Mouse (Mus musculus) ovary, postnatal 10 days (tissue): ENCODE measurements around the gene Astn2.
"Not testable (repeated sequence)": the region's sequence is repeated elsewhere in the genome, so short reads cannot be mapped to it uniquely, and the experiment has no call there.

Source experiments
- DNase-seq: peaks from one replicate; pipeline ENCODE4 v3.0.0; 2022; ENCODE audit warnings: low spot score

Gene Astn2

DNA sequence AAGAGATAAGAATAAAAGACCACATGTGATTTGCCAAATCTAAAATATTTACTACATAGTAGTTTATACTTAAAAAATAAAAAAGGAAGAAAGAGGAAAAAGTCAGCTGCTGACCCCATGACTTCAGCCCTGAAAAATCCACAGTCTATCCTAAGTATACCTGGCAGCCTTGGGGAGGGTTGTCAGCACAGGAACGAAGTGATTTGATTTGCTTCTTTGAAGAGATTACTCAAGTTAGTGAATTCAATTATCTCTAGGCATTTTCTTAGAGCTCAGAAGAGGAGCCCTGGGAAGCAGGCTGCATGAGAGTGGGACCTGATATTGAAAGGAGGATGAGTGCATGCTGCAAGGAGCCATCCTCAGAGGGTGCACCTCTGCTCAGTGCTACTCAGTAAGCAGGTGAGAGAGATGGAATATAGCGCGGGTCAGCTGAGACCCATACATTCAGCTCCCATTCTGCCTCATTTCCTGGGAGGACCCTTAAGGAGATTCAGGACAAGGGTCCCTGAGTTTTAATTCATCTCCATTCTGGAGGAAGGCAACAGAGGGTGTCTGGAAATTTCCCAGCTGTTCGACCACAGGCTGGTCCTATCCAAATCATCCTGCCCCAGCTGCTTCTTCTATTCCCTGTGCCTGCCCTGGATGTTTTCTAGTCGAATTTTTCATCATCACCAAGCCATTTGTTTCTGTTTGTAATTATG is 646.1 kb downstream of the Astn2 start:
- DNase-seq = no peak

DNA sequence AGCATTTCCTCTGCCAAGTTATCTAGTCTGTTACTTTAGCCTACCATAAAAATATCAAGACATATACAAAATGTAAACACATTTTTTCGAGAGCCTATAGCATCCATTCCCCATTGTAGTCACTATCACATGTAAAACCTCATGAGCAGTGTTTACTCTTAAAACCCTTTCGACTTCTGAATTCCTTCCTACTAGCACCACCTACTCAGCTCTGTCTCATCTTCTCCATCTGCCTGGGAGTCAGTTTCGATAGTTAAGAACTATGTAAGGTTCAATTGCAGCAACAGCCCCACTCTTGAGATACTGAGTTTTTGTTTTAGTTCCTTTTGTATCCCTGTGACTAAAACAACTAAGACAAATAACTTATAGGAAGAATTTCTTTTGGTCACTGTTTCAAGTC is 651.5 kb downstream of the Astn2 start:
- DNase-seq = no peak

DNA sequence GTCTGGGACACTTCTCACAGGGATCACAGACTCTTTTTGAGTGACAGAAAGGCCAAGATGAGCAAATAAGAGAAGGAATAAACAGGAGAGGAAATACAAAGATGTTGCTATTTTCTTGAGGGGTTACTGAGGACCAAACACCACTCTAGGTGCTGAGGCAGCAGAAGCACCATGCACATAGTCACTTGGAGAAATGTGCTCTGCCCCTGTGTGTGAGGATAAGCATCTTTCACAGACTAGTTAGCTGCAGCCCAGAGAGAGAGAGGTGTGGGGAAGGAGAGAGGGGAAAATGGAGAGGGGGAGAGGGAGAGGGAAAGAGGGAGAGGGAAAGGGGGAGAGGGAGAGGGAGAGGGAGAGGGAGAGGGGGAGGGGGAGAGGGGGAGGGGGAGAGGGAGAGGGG is 659.6 kb downstream of the Astn2 start:
- DNase-seq = no peak

DNA sequence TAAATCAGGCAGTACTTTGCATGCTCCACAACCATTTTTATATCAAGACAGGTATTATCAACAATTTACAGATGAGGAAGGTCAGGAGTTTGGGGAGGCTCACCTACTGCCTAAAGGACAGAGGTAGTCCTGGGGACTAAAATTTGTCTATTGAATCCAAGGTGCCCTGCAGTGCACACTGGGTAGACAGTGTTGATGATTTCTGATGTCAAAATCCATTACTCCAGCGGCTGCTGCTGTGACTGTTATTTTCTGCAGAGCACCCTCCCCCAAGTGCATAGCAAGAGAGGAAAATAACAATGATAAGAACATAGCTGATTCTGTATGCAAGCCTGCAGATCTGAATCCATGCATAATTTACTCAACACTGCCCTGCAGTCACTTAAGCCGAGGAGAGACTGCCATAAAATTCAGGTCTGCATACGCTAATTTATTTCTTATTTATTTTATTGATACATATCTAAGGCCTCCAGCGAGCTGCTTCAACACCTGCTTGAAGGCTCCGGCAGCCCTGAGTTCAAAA is 660.3 kb downstream of the Astn2 start:
- no peak for DNase-seq

DNA sequence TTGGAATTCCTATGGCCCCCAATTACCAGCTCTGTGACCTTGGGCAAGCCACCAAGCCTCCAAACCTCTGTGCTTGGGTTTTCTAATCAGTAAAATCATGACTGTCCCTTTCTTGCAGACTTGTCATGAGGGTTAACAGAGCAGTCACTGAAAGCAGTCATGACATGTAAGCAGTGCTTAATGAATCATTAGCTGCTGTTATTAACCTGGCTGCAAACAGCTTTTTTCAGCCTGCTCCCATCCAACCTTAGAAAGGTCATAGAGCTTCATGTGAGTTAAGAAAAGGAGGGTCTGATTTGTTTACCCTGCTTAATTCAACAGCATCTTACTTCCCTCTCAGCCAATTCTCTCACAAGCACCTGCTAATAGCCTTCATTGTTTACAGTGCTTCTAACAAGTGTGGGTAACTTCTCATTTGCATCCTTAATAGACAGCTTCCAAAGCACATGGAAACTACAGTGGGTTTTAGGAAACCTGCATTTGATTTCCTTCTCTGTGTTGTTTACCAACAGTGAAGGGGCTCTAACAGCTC is 661.2 kb downstream of the Astn2 start:
- DNase-seq = no peak

DNA sequence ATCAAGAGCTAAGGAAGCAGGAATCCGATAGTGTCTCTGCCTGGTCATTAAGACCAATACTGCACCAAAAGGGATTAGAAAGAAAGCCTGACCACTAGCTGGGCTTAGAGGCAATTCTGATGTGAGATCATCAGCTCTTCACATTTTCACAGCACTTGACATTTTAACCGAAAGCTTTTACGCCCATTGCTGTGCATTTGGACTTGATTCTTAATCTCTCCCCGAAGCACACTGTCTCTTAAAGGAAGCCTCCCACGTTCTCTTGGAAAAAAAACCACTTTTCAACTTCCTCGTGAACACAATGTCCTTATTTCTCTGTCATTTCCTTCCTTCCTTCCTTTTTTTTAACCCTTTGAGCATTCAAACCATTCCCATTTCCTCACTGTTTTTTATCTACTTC is 680.0 kb downstream of the Astn2 start:
- DNase-seq = no peak

DNA sequence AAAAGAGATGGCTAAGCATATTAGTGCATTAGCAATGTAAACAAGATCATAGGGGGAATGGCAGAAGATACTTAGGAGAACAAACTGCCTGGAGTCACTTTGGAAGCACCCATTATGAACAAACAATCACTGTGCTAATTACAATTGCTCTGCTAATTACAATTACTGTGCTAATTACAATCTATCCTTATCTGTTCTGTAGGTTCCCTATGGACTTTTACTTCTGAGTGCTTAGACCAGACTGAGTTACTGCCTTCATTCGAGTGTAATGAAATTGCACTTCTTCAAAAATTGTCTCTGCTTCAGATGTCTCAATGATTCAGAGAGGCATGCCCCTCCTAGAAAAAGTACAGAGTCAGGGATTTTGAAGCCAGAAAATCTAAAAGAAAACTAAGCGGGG is 684.8 kb downstream of the Astn2 start:
- no peak for DNase-seq

DNA sequence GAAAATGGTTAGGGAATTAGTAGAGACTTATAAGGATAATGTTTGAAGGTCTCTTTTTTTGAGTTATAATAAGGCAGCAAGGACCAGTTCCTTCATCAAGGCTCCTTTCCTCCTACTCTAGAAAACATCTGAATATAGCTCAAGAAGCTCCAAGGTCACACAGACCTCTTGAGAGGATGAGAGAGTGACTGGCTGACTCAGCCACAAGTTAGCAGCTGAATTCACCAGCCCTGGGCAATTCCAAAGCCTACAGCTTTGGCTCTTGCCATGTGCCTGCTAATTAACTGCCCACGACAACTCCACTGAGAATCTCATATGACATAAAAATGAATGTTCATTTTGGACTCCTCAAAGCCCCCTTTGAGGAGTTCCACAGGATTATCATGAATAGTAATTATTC is 686.5 kb downstream of the Astn2 start:
- DNase-seq = no peak

DNA sequence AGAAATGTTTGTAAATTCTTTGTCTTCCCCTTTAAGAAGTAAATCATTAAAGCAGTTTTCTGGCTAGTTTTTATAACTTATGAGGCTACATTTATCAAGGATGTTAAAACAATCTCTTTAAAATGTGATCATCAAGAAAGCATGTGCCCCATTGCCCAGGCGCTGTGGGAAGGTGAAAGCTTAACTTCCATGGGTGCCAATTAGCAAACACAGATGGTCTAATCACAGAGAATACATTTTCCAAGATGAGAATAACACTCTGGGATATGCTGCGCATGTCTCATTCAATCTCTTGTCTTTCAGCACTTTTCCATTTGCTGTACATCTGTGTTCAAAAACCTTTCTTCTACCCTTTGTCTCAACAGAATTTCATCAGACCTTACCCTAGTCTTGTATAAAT is 688.3 kb downstream of the Astn2 start:
- no peak for DNase-seq

DNA sequence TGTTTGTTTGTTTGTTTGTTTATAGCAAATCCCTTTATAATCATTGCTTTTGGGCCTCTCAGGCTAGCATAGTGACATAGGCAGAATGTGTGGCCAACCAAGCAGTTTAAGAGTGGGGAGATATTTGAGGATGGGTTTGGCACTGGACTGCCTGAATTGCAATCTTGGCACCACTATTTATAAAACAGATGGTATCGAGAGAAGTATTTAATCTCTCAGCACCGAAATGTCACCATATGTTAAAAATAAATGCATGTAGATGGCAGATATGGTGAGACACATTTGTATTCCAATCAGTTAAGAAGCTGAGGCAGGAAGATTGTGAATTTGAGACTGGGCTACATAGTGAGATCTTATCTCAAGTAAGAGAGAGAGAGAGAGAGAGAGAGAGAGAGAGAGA is 692.7 kb downstream of the Astn2 start:
- DNase-seq = no peak

DNA sequence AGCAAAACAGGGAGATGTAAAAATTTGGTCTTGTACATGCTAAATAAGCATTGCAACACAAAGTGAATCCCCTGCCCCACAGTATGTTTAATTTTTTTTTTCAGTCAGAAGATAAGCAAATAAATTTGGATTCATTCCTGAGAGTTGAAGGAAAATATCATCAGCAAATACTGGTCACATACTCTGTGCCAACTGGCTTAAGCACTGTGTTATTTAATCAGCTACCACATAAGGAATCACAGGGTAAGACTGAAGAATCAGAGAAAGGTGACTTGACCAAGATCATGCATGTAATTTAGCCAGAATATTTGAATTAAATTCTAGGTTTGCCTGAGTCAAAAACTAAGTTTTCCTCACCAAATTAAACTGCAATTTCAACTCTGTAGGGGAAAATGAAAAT is 693.8 kb downstream of the Astn2 start:
- DNase-seq = no peak

DNA sequence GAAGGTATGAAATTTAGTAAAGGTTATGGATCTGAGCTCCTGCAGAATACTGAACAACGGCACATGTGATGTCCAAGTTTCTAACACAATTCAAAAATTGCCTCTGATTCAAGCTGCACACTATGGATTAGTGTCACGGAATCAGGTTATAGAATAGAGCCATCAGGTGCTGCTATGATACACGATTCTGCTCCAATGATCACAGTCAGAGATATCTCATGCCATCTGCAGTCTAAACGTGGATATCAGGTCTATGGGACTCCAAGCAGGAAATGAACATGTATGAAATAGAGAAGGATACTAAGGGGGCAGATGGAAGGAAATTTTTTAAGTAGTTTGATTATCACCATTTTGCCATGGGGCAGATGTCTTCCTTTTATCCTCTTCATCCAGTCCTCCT is 702.6 kb downstream of the Astn2 start:
- DNase-seq = no peak

DNA sequence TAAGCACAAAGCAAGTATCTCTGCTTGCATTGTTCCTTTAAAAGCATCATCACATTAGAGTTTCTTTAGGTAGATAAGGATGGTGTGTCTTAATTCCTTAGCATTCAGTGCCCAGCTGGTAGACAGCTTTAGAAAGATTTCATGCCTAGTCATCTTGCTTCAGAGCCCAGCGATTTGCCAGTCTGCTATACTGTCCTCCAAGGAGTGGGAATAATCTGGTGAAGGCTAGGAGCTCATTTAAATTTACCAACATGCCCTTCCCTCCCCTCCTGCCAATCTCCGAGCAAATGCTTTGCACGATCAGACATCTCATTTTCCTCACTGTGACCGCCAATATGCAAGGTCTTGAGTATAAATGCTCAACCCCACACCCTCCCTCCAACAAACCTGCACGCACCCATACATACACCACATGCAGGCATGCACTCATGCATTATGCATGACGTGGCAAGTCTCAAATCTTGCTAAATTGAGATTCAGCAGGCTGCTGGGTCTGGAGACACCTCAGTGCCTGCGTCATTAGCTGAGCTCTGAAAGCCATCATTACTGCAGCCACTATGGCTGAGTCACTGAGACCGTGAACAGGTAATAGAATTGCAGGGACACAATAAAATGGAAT is 704.6 kb downstream of the Astn2 start:
- no peak for DNase-seq

DNA sequence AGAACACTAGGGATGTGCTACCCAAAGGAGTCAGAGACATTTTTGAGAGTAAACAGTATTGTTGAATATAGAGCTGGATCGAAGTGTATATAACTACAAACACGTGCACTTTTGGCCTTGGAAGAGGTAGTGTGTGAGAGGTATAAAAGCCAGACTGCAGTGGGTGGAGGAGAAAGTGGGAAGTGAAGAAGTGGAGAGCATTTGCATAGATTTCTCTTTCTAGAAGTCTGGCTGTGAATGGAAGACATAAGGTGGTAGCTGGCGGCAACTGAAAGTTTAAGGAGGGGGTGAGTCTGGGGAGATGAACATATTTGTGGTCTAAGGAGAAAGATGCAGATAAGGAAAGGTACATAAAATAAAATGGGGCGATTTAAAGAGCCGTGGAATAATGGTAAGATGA is 709.2 kb downstream of the Astn2 start:
- no peak for DNase-seq

DNA sequence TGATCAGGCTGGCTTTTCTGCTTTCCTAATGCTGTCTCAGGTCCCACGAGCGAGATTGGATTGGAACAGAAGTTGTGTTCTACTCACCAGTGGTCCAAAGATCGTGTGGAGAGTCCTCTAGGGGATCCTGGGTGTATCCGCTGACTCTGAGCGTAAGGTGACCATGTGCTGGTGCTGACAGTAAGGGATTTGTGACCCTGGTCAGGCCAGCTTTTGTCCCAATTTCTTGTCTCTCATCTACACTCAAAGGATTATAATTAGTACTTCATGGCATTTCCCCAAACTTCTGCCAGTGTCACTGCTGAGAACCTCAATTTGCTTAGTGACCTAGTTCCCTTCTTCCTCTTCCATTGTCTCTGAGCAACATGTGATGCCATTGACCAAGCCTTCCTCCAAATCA is 710.4 kb downstream of the Astn2 start:
- no peak for DNase-seq

DNA sequence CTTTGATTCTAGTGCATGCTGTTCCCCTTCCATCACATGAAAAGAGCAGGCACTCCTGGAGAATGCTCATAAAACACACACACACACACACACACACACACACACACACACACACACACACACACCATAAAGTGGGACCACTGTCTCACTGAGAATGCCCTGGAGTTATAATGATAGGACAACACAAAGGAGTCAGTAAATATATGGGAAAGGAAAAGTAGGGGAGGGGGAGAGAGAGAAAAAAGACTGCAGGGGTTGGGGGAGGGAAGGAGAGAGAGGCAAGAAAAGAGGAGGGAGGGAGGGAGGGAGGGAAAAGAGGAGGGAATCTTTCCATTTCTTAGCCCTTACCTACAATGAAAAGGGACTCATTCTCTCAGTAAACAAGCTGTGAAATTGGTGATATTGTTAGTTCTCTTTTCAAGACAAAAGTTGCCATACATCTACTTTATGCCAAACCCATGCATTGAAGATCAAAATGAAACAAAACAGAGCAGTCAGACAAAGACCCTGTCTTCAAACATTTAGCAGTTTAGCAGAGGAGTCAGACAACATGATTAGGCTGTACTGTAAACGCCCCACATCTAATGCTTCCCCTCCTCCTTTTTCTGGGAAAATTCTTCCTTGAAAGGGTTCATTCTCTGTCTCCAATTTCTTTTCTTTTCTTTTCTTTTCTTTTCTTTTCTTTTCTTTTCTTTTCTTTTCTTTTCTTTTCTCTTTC is 717.2 kb downstream of the Astn2 start:
- no peak for DNase-seq

DNA sequence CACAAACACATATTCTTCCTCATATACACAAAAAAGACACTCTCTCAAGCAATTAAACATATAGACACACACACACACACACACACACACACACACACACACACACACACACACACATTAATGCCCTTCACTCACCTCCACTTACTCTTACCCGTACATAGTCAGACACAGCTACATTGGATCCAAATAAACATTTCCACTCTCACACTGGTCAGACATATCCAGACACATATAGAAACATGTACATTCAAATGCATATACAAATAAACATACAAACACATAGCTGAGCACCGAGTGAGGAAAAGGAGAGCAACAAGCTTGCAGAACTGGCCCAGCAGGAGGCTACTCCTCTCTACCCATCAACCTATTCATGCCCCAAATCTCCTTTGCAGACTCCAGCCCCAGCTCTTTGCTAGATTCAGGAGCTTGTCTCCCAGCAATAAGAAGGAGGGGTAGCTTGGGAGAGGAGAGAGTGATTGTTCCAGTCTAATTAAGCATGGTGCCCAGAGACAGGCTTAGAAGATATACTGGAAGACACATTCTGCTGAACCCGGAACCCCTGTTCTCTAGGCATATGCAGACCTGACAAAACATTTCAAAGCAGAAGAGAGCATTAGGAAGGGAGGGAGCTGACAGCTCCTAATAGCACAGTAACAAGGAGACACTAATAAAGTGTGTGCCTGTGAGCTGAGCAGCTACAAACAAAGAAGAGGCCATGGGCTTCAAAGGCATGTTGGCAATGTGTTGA is 718.0 kb downstream of the Astn2 start:
- DNase-seq = no peak

DNA sequence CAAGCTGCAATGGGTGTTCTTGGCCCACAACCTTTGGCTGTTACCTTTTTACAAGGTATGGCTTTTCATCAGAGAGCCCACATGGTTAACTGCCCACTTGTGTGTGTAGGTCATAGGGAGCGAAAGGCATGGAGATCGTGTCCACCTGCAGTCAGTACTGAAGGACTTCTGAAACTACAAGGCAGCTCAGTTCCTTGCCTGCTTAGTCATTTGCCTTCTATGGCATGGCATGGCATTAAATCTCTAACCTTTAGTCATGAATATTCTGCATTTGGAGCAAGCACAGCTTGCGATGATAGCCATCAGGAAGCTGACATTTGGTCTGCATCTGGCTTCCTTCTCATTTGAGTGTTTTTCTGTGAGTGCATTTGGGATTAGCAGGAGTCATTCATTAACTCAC is 720.0 kb downstream of the Astn2 start:
- DNase-seq = no peak

DNA sequence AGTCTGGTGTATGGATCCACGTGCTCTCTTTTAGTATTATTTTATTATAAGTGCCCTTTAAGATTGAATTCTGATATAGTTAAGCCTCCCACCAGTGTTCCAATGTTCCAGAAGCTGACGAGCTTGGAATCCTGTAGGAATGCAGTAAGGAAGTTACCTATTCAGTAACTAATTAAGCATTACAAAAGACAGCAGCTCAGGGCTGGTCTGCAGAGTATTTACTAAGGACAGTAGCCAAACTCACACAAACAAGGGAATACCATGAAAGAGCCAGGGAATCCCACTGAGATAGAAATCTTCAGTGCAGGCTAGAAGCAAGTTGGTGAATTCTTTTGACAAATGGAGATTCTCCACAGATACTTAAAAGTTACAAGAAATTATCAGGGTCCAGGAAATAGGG is 724.6 kb downstream of the Astn2 start:
- DNase-seq = not testable (repeated sequence)

DNA sequence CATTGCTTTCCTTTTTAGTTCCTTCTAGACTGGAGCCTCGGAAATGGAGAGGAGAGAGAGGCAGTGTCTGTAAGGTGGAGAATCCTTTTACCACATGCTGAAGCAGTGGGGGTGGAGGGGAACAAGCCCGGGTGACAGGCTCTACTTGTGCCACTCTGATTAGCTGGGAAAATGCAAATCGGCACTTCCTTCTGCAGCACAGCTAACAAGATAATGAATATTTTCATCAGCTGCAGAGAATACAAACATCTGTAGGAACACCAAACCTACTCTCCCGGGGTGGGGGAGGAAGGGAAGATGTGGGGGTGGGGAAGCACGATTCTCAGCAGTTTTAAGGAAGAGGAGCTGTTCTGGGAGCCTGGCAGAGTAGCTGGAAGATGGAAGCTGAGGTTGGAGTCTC is 725.5 kb downstream of the Astn2 start:
- DNase-seq = no peak

DNA sequence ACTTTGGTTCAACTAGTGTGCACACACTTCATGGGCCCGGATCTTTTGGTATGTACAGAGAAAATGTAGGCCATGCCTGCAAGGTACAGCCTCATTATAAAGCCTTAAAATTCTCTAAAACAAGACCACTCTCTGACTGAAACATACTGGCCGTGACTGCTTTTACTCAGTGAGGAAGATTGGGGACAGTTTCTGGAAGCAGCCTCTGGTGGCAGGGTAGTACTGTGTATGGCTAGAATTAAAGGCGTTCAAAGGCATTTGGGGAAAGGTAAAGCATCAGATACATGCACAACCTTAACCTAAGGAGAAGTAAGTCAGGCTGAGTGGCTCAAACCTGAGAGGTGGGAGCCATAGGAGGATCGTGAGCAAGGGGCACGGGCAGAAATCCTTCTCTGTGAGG is 725.9 kb downstream of the Astn2 start:
- DNase-seq = no peak

DNA sequence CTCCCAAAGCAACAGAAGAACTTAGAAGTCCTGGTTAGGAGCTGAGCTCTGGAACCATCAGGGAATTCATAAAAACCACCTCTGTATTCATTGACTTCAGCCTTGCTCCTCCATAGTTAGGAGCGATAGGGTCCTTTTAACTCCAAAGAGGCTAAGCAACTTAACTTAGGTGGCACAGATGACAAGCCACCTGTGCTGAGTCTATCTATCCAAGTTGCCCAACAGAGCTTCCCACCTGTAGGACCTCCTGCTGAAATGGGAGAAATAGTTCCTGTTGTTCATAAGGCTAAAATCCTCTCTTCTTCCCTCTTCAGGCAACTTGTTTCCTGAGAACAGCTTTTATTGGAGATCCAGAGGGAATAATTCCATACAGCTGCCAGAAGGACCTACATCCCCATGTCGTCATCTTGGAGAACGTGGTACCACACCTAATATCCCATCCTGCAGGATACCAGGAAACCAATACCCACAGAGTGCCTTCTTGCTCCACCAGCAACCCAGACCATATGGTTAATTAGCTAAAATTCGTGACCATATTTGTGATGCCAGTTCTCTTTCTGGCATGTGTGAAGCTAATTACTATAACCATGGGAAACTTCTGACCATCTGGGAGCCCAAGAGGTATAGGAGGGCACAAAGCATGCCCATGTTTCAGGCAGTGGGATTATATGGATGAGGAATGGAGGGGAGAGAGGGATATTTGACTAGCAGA is 730.0 kb downstream of the Astn2 start:
- no peak for DNase-seq
